Mouse (Mus musculus): ENCODE results near the gene Xab2. TPM values are rescaled to one million over a fixed set of nuclear protein-coding genes. Genes with fewer than 3 reads are reported as not detected.

Xab2 gene
- polyA plus RNA-seq, 1 experiment, result 44.3 TPM

DNA sequence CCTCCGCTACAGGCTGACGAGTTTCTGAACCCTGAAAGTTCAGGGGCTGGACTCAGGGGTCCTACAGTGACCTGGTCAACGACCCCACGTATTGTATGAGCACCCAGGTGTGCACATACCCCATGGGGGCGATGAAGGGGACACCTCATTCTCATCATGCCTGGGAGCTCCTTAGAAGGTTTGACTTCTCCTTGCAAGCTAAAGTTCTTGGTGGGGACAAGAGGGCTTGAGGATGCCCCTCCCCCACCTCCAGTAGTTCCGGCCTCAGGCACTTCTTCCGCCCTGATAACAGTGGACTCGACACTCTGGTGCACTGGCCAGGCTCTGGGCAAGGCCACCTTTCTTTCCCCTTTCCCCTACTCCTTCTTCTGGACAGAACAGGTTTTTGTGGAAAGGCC is 10.4 kb upstream of the Xab2 start:
- H3K27ac ChIP-seq (ENCODE audit: insufficient read depth, low read depth, low read length), result peak overlapping the region; percentile 18; the same call in 1 of the 2 replicates
- 4% methylated on average over 8 of the region's 8 CpGs for WGBS
- TF ChIP-seq POLR2A (IDR thresholded peaks at IDR 0.05; ENCODE audit: low read depth, low read length) (no peak), CTCF (IDR thresholded peaks at IDR 0.05; ENCODE audit: extremely low read depth, insufficient read length, insufficient replicate concordance, low read depth, low read length) (no peak)

DNA sequence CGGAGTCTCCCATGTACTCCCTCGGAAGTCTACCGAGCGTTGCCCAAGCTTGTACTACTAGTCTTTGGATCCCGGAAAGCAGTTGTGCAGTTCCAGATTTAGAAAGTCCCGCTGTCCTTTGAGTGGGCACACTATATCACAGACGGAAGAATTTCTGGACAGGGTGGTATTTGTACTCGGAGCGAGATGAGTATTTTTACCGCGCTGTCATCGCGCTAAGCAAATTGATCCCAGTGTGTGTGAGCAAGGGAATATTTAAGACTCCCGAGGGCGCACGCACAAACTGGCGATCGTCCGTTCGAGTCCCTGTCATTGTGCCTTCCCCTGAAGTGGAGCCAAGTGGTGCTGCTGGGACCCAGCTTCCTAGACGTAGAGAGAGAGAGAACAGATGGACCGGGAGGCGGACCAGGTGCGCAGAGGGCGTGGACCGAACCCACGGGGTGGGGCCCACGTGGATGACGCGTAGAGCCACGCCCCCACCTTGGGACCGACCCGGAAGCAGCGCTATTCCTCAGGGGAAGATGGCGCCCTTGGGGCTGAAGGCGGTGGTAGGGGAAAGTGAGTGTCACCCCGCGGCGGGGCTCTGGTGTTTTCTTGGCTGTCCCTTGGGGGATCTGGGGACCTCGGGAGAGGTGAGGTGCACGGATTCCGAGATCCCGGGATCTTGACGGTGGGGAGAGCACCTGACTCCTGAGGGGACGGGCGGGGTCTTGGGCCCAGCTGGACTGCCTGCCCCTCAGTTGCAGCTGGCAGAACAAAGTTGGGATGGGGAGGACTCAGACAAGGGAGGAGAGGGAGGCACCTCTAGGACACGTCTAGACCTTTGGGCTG is 9.7 kb upstream of the Xab2 start, which contains the start of gene Stxbp2:
TSS of gene Stxbp2 (plus strand) at position 309 of the 831 bp plus-strand sequence.
- H3K36me3 ChIP-seq (ENCODE audit: control insufficient read depth, insufficient read depth, low read length), result peaks cover 19% of the 10 kb centered on the region

More for the DNA sequence above, 10.4 kb upstream of the Xab2 start:
- Histone ChIP-seq H3K27me3 (ENCODE audit: control insufficient read depth, insufficient read depth, low read length) (no peaks in the 10 kb centered on the region), H3K36me3 (ENCODE audit: control insufficient read depth, insufficient read depth, low read length) (peaks cover 25% of the 10 kb centered on the region), H3K4me1 (ENCODE audit: control insufficient read depth, insufficient read depth, insufficient read length, low read length) (no peaks in the 10 kb centered on the region), H3K4me3 (ENCODE audit: low read depth, low read length) (peak overlapping the region; percentile 81)

DNA sequence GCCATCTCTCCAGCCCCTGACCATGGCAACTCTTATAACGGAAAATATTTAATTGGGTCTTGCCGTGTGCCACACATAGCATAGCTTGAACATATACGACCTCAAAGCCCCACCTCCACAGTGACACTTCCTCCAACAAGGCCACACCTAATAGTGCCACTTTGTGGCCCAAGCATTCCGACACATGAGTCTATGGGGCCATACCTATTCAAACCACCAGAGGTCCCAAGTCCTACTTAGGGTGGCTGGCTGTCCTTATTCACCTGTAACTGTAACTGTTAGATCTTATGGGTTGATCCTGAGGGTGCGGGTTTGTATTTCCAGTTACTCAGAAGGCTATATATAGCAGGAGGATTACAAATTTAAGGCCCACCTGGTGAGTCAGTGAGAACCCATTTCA is 6.9 kb upstream of the Xab2 start:
- 27% methylated on average over 5 of the region's 5 CpGs for WGBS
- H3K4me3 ChIP-seq (ENCODE audit: low read depth, low read length), result no peak overlapping the region
- no peak overlapping the region for H3K27ac ChIP-seq (ENCODE audit: insufficient read depth, low read depth, low read length)
- no peaks in the 10 kb centered on the region for H3K4me1 ChIP-seq (ENCODE audit: control insufficient read depth, insufficient read depth, insufficient read length, low read length)
- TF ChIP-seq POLR2A (IDR thresholded peaks at IDR 0.05; ENCODE audit: low read depth, low read length) (no peak), CTCF (IDR thresholded peaks at IDR 0.05; ENCODE audit: extremely low read depth, insufficient read length, insufficient replicate concordance, low read depth, low read length) (peak; percentile 16; the same call in 1 of the 2 replicates)
- no peaks in the 10 kb centered on the region for H3K27me3 ChIP-seq (ENCODE audit: control insufficient read depth, insufficient read depth, low read length)
- H3K36me3 ChIP-seq (ENCODE audit: control insufficient read depth, insufficient read depth, low read length), result 0 out of 2 replicates have a peak, but pooled peaks cover 2% of the 10 kb centered on the region

More for the DNA sequence above, 9.7 kb upstream of the Xab2 start, which contains the start of gene Stxbp2:
- peak; percentile 84; the same call in 1 of the 2 replicates for TF ChIP-seq POLR2A (IDR thresholded peaks at IDR 0.05; ENCODE audit: low read depth, low read length)
- TF ChIP-seq CTCF (IDR thresholded peaks at IDR 0.05; ENCODE audit: extremely low read depth, insufficient read length, insufficient replicate concordance, low read depth, low read length), result no peak
- WGBS, result 3% methylated on average over 47 of the region's 47 CpGs
- Histone ChIP-seq H3K4me3 (ENCODE audit: low read depth, low read length) (peak within 1 kb of the TSS; percentile 81), H3K27me3 (ENCODE audit: control insufficient read depth, insufficient read depth, low read length) (no peaks in the 10 kb centered on the region), H3K27ac (ENCODE audit: insufficient read depth, low read depth, low read length) (peak within 1 kb of the TSS; percentile 18; the same call in 1 of the 2 replicates), H3K4me1 (ENCODE audit: control insufficient read depth, insufficient read depth, insufficient read length, low read length) (no peaks in the 10 kb centered on the region)

DNA sequence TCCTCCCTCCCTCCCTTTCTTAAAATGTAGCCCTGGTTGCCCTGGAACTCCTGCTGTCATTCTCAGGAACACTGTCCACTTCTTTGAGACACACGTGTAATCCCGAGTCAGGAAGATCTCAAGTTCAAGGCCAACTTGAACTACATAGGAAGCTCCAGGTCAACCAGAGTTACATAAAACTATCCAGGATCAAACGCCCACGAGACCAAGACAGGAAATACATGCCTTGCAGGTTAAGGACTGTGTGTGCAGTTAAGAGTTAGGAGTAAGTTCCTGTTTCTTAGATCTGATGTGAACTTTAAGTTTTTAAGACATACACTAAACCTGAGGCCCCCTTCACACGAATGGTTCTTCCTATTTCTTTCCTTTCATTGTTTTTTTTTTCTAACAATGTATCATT is 5.9 kb upstream of the Xab2 start:
- Histone ChIP-seq H3K4me3 (ENCODE audit: low read depth, low read length) (no peak overlapping the region), H3K36me3 (ENCODE audit: control insufficient read depth, insufficient read depth, low read length) (0 out of 2 replicates have a peak, but pooled peaks cover 2% of the 10 kb centered on the region), H3K27ac (ENCODE audit: insufficient read depth, low read depth, low read length) (no peak overlapping the region), H3K27me3 (ENCODE audit: control insufficient read depth, insufficient read depth, low read length) (no peaks in the 10 kb centered on the region), H3K4me1 (ENCODE audit: control insufficient read depth, insufficient read depth, insufficient read length, low read length) (peaks cover 2% of the 10 kb centered on the region; the same call in 1 of the 2 replicates)
- WGBS, result 53% methylated on average over 5 of the region's 5 CpGs
- TF ChIP-seq CTCF (IDR thresholded peaks at IDR 0.05; ENCODE audit: extremely low read depth, insufficient read length, insufficient replicate concordance, low read depth, low read length), result no peak
- TF ChIP-seq POLR2A (IDR thresholded peaks at IDR 0.05; ENCODE audit: low read depth, low read length), result no peak

DNA sequence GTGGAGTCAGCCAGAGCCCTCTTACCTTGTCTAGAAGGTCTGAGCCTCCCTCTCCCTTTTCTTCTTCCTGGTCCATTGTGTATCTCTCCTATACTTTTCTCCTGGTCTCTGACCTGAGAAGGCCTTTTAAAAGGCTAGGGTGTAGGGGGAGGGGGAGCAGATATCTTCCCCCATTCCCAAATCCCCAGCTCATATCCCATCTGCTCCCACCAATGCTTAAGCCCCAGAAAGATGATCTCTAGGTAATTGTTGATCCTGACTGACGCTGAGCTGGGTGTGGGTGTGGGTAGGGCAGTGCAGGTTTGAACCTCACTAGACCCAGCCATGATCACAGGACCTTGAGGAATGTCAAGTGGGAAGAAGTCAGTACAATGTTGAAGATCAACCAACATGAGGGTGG is 4.3 kb upstream of the Xab2 start, which contains the start of gene Pcp2:
TSS of gene Pcp2 (minus strand) at position 101 of the 400 bp plus-strand sequence.
- 0 out of 2 replicates have a peak, but pooled peaks cover 2% of the 10 kb centered on the region for H3K36me3 ChIP-seq (ENCODE audit: control insufficient read depth, insufficient read depth, low read length)
- WGBS, result 81% methylated on average over 1 of the region's 1 CpGs

DNA sequence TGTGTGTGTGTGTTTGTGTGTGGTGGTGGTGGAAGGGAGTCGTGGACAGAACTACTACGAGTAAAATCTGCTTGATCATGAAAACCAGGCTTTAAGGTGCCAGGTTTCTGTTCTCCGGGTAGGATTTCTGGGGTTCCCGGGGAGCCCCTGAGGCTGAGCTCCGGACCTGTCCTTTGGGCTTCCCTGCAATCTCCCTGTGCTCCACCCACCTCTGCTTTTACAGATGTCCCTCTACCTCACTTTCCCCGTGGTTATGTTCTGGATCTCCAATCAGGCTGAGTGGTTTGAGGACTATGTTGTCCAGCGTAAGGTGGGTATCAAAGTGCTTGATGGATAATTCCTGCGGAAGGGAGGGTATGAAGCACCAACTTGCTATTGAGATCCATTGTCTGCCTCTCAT is 1.0 kb upstream of the Xab2 start:
- TF ChIP-seq POLR2A (IDR thresholded peaks at IDR 0.05; ENCODE audit: low read depth, low read length), result no peak
- no peak for TF ChIP-seq CTCF (IDR thresholded peaks at IDR 0.05; ENCODE audit: extremely low read depth, insufficient read length, insufficient replicate concordance, low read depth, low read length)
- H3K27me3 ChIP-seq (ENCODE audit: control insufficient read depth, insufficient read depth, low read length), result no peaks in the 10 kb centered on the region
- peak overlapping the region; percentile 20; the same call in 1 of the 2 replicates for H3K4me3 ChIP-seq (ENCODE audit: low read depth, low read length)
- peaks cover 13% of the 10 kb centered on the region for H3K36me3 ChIP-seq (ENCODE audit: control insufficient read depth, insufficient read depth, low read length)
- peaks cover 6% of the 10 kb centered on the region; the same call in 1 of the 2 replicates for H3K4me1 ChIP-seq (ENCODE audit: control insufficient read depth, insufficient read depth, insufficient read length, low read length)
- 59% methylated on average over 8 of the region's 8 CpGs for WGBS
- no peak overlapping the region for H3K27ac ChIP-seq (ENCODE audit: insufficient read depth, low read depth, low read length)

More for the DNA sequence above, 4.3 kb upstream of the Xab2 start, which contains the start of gene Pcp2:
- Histone ChIP-seq H3K4me1 (ENCODE audit: control insufficient read depth, insufficient read depth, insufficient read length, low read length) (peaks cover 4% of the 10 kb centered on the region; the same call in 1 of the 2 replicates), H3K4me3 (ENCODE audit: low read depth, low read length) (no peak within 1 kb of the TSS), H3K27me3 (ENCODE audit: control insufficient read depth, insufficient read depth, low read length) (no peaks in the 10 kb centered on the region), H3K27ac (ENCODE audit: insufficient read depth, low read depth, low read length) (no peak within 1 kb of the TSS)
- TF ChIP-seq CTCF (IDR thresholded peaks at IDR 0.05; ENCODE audit: extremely low read depth, insufficient read length, insufficient replicate concordance, low read depth, low read length), result no peak
- no peak for TF ChIP-seq POLR2A (IDR thresholded peaks at IDR 0.05; ENCODE audit: low read depth, low read length)

DNA sequence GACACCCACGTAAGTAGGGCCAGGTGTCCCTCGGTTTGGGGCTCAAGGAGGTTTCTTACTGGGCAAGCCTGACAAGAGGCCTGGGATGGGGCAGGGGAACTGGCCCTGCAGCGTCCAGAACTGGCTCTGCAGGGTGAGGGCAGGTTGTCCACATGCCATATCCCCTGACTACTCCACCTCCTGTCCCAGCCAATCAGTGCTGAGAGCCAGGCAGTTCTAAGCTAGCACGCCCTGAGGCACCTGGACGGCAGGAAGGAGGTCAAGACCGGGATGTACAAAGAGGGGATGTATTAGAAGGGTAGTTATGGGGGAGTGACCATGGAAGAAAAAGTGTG is 11.3 kb downstream of the Xab2 start:
- H3K4me1 ChIP-seq (ENCODE audit: control insufficient read depth, insufficient read depth, insufficient read length, low read length), result no peaks in the 10 kb centered on the region
- TF ChIP-seq CTCF (IDR thresholded peaks at IDR 0.05; ENCODE audit: extremely low read depth, insufficient read length, insufficient replicate concordance, low read depth, low read length) (no peak), POLR2A (IDR thresholded peaks at IDR 0.05; ENCODE audit: low read depth, low read length) (no peak)
- H3K36me3 ChIP-seq (ENCODE audit: control insufficient read depth, insufficient read depth, low read length), result peaks cover 84% of the 10 kb centered on the region
- H3K4me3 ChIP-seq (ENCODE audit: low read depth, low read length), result no peak overlapping the region
- 77% methylated on average over 6 of the region's 6 CpGs for WGBS
- H3K27me3 ChIP-seq (ENCODE audit: control insufficient read depth, insufficient read depth, low read length), result no peaks in the 10 kb centered on the region
- no peak overlapping the region for H3K27ac ChIP-seq (ENCODE audit: insufficient read depth, low read depth, low read length)

Data from small intestine, adult 2 months (tissue).